Mouse (Mus musculus) left cerebral cortex, adult 18-20 months (tissue): ENCODE results near the gene Msh2. TPM values are rescaled to one million over a fixed set of nuclear protein-coding genes. Genes with fewer than 3 reads are reported as not detected.

Experiments
- total RNA-seq, 2 experiments: library from RNA; stranded (reverse); gene quantifications; 2 replicates each; pipeline ENCODE4 v1.2.3; 2021

The Msh2 gene
- total RNA-seq, 2 experiments from 2014 or later: 33.0 to 36.4 TPM

Other genes with a start within 250 kb of the Msh2 start
- gene Stpg4, start 244.6 kb upstream of the Msh2 start, total RNA-seq: not detected
- 1,000 to 10,000 TPM; 2,255 to 2,273 TPM for gene Calm2, start 225.4 kb upstream of the Msh2 start, total RNA-seq
- not detected for gene Epcam, start 36.4 kb upstream of the Msh2 start, total RNA-seq
- gene Kcnk12, start 125.7 kb downstream of the Msh2 start, total RNA-seq: 10 to 100 TPM; 30.1 to 33.8 TPM
- not detected for gene Rpl36-ps4, start 248.6 kb downstream of the Msh2 start, total RNA-seq